Mouse (Mus musculus) left cerebral cortex, postnatal 25 days (tissue): ENCODE results near the gene Pin1. TPM values are rescaled to one million over a fixed set of nuclear protein-coding genes. Genes with fewer than 3 reads are reported as not detected.

ENCODE experiments used
- DNase-seq, 2 experiments: peaks; one replicate each; pipeline ENCODE4 v3.0.0; 2022; ENCODE audit warnings: low spot score in 2 of 2, mixed read lengths in 1 of 2
- intact Hi-C: fragments of 180-260 bp; cut with DNase I; formaldehyde crosslinking; loops from one replicate; pipeline ENCODE4 v1.15.1; 2025
- total RNA-seq, 2 experiments: library from RNA; stranded (reverse); gene quantifications; 2 replicates each; pipeline ENCODE4 v1.2.3; 2021

The Pin1 gene
- total RNA-seq, 2 experiments from 2014 or later = 42.8 to 47.4 TPM

GRCm38 (mm10) chr9:20652260-20652658 lies 364 bp downstream of the Pin1 start:
- peak in 1 of 2 experiments; percentile 52 for DNase-seq
- intact Hi-C loops = loop anchor here (5.0 to 10.0 kb wide), 2 partner anchors 185 to 213 kb away; partner anchors contain the start of gene A230050P20Rik

GRCm38 (mm10) chr9:20653859-20654258 lies 2.0 kb downstream of the Pin1 start:
- intact Hi-C loops = loop anchor here (5.0 to 10.0 kb wide), 2 partner anchors 187 to 211 kb away; partner anchors contain the start of gene A230050P20Rik
- DNase-seq = no peak

GRCm38 (mm10) chr9:20657546-20657945 lies 5.7 kb downstream of the Pin1 start:
- no peak for DNase-seq
- intact Hi-C loops = loop anchor here (10.0 kb wide), 1 partner anchor 207 kb away; the partner anchor contains the start of gene A230050P20Rik

GRCm38 (mm10) chr9:20662325-20662724 lies 10.4 kb downstream of the Pin1 start:
- intact Hi-C loops = loop anchor here (1.0 to 5.0 kb wide), 3 partner anchors 64 to 150 kb away; no protein-coding TSS in a partner anchor
- peak; percentile 80 to 86 for DNase-seq

- DNase-seq = peak in 1 of 2 experiments; percentile 35
- intact Hi-C loops = loop anchor here (1.0 to 5.0 kb wide), 3 partner anchors 64 to 149 kb away; no protein-coding TSS in a partner anchor
These were observed 11.0 kb downstream of the Pin1 start for GRCm38 (mm10) chr9:20662874-20663273.

GRCm38 (mm10) chr9:20663956-20664355 lies 12.1 kb downstream of the Pin1 start:
- DNase-seq = peak; percentile 77 to 91
- intact Hi-C loops = loop anchor here (2.0 to 5.0 kb wide), 3 partner anchors 21 to 148 kb away; no protein-coding TSS in a partner anchor

- DNase-seq = peak; percentile 65 to 75
- intact Hi-C loops = loop anchor here (2.0 to 5.0 kb wide), 2 partner anchors 20 to 148 kb away; no protein-coding TSS in a partner anchor
These were observed 12.5 kb downstream of the Pin1 start for GRCm38 (mm10) chr9:20664366-20664765.

GRCm38 (mm10) chr9:20664982-20665637 lies 13.2 kb downstream of the Pin1 start:
- DNase-seq = no peak
- intact Hi-C loops = loop anchor here (2.0 to 5.0 kb wide), 2 partner anchors 20 to 147 kb away; no protein-coding TSS in a partner anchor

GRCm38 (mm10) chr9:20665925-20666324 lies 14.0 kb downstream of the Pin1 start:
- intact Hi-C loops = loop anchor here (2.0 kb wide), 1 partner anchor 19 kb away; no protein-coding TSS in a partner anchor
- DNase-seq = no peak

- no peak for DNase-seq
- intact Hi-C loops = no loop called here
These were observed 14.7 kb downstream of the Pin1 start for GRCm38 (mm10) chr9:20666510-20667034.

- intact Hi-C loops = no loop called here
- no peak for DNase-seq
These were observed 16.2 kb downstream of the Pin1 start for GRCm38 (mm10) chr9:20668065-20668464.

GRCm38 (mm10) chr9:20672047-20672446 lies 20.2 kb downstream of the Pin1 start:
- intact Hi-C loops = no loop called here

GRCm38 (mm10) chr9:20677892-20678291 lies 26.0 kb downstream of the Pin1 start:
- intact Hi-C loops = no loop called here
- DNase-seq = peak; percentile 39 to 58

More at GRCm38 (mm10) chr9:20672047-20672446, 20.2 kb downstream of the Pin1 start:
- no peak for DNase-seq

- intact Hi-C loops = no loop called here
- no peak for DNase-seq
These were observed 28.6 kb downstream of the Pin1 start for GRCm38 (mm10) chr9:20680378-20680958.

GRCm38 (mm10) chr9:20681546-20682388 lies 29.9 kb downstream of the Pin1 start:
- no peak for DNase-seq
- intact Hi-C loops = no loop called here

- intact Hi-C loops = no loop called here
- peak; percentile 40 to 77 for DNase-seq
These were observed 30.5 kb downstream of the Pin1 start for GRCm38 (mm10) chr9:20682389-20682722.

GRCm38 (mm10) chr9:20685081-20685861 lies 33.4 kb downstream of the Pin1 start:
- peak; percentile 67 to 96 for DNase-seq
- intact Hi-C loops = loop anchor here (2.0 kb wide), 2 partner anchors 20 to 42 kb away; no protein-coding TSS in a partner anchor

- intact Hi-C loops = no loop called here
- no peak for DNase-seq
These were observed 37.5 kb downstream of the Pin1 start for GRCm38 (mm10) chr9:20689403-20689802.

- intact Hi-C loops = no loop called here
- no peak for DNase-seq
These were observed 38.0 kb downstream of the Pin1 start for GRCm38 (mm10) chr9:20689913-20690312.
